Mouse (Mus musculus): Measurements from ENCODE around the gene Cbr3.
A peak's percentile ranks its signal among the peaks of the same experiment; 100 is the strongest.

Cbr3 gene

DNA sequence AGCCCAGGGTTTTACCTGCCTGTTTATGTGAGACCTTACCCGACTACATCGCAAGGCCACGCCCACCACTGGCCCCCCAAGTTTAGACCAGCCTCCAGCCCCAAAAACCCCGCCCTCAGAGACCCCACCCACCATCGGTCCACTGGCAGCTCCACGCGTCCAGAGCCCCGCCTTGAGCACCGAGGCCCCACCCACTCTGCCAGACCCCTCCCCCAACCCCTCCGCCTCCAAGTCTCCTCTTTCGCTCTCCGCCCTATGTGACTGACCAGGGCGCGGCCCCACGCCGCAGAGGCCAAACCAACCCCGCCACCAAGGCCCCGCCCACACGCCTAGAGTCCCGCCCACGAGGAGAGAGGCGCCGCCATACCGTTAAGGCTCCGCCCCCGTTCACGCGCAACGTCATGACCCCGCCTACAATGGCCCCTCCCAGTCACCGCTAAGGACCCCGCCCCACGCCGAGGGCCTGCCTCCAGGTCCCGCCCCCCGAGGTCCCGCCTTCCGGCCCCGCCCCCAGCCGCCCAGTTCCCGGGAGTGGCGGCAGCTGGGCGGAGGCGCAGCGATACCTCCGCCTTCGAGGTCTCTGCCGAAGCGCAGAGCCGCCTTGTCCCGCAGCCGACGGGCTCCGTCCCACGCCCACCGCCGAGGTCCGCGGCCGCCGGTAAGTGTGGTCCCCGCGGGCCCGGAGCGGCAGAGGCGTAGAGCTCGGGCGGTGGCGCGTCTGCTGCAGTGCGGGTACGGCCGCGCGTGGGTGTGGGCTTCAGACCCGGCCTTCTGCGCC lies 28.6 kb downstream of the Cbr3 start, which contains the start of gene Dop1b:
Gene Dop1b, plus strand, starts transcription at position 494 of the 778 bp plus-strand sequence.
- DNase-seq (ENCODE audit: low spot score): peak; percentile 99

DNA sequence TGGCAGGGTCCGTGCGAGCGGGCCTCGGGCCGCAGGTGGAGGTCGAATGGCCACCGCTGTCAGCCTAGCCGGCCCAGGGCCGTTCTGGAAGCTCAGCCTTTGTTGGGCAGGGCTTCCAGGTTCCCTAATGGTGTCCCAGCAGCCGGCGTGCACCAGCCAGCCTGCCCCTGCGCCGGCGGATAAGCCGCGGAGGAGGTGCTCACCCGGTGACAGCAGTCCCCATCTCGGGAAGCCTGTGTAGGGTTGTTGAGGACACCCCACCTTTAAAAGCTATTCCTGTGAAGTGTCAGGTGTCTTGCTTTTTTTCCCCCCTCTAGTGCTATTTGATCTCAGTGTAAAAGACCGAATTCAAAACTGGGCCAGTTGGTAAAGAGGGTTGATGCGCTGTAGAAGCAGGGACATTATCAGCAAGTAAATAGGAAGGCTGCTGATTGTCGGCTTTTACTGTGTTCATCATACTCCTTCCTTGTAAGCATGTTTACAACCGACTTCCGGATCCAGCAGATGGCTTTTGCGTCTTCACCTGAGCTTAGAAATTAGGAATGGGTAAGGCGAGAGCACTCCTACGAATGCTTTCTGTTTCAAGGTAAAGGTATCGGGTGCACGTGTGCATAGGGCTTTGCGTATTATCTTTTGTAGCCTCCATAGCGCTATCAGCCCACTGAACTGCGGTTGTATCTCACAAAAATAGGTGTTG lies 29.3 kb downstream of the Cbr3 start:
- DNase-seq (ENCODE audit: low spot score): no peak

DNA sequence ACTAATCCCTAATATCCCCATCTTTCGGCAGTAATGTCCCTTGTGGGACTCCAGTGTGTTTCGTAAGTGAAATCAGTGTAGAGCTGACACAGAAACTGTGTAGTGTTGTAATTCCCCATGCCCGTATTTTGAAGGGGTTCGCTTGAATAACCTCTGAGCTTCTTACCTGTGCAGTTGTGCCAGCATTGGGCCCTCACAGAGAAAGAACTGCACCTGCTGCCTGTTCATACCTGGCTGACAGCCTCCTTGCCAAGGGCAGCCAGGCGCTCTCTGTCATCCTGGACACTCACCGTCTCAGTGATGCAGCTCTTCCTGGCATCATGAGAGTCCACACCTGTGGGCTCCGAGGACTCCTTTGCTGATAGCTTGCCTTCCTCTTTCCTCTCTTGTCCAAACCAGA lies 30.0 kb downstream of the Cbr3 start:
- DNase-seq (ENCODE audit: low spot score): no peak

- no peak for DNase-seq (ENCODE audit: low spot score)
Observed at GRCm38 (mm10) chr16:93714426-93714825, 31.4 kb downstream of the Cbr3 start.

DNA sequence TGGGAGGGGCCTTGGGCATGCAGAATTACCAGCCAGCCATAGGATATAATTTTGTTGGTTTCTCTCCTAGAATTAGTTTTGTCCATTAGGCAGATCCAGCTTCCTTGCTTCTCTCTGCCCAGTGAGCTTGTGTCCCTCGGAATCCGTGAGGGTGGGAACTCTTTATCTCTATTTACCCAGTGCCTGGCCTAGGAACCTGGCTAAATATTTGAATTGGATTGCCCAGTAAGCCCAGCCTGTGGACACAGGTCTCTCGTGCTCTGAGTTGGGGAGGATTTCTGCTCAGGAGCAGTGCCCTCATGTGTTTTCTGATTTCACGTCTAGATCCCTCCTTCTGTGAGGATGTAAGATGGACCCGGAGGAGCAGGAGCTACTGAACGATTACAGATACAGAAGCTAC lies 32.8 kb downstream of the Cbr3 start:
- DNase-seq (ENCODE audit: low spot score): no peak

GRCm38 (mm10) chr16:93717299-93717703 lies 34.3 kb downstream of the Cbr3 start:
- DNase-seq (ENCODE audit: low spot score): no peak

DNA sequence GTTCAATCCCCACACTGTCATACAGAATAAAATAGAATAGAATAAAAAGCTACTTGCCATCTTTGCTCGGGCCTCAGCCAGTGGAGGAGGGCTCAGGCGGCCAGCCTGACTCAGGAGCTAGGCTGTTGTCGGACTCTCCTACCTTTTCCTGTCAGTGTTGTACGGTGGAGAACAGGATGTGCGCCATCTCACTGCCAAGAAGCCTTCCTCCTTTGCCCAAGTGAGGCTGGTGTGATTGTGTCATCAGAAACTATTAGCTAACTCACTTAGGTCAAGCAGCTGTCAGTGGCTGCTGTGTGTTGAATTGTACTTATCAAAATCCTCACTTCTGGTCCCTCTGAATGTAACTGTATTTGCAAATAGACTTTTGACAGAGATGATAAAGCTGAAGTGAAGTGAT lies 38.8 kb downstream of the Cbr3 start:
- DNase-seq (ENCODE audit: low spot score): no peak

GRCm38 (mm10) chr16:93722476-93722875 lies 39.5 kb downstream of the Cbr3 start:
- no peak for DNase-seq (ENCODE audit: low spot score)

DNA sequence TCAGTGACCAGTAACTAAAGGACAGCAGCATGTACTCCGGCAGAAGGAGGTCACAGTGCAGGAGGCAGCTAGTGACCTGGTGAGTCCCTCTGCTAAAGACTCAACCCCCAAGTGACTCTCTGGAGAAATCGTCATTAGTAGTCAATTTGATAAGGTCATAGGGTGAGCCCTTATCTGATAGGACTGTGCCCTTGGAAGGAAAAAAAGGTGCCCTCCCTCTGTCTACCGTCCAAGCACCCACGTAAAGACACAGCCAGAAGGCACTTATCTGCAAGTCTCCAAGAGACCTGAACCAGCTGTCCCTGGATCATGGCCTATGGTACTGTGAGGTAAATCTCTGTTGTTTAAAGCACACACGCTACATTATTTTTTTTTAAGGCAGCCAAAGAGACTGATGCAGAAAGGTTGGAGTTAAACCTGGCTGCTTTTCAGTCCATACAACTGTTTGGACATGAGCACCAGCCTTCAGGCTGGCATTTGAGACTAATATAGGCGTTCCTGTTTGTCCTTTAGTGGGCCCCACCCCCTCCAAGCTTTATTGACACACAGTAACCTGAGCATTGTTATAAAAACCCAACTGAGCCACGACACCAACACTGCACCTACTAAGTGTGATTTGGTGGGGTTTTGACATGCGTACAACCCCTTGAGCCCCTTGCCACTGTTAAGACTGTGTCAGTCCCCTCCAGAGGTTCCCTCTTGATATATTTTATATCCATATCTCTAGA lies 42.6 kb downstream of the Cbr3 start:
- no peak for DNase-seq (ENCODE audit: low spot score)

GRCm38 (mm10) chr16:93726186-93726585 lies 43.2 kb downstream of the Cbr3 start:
- no peak for DNase-seq (ENCODE audit: low spot score)

DNA sequence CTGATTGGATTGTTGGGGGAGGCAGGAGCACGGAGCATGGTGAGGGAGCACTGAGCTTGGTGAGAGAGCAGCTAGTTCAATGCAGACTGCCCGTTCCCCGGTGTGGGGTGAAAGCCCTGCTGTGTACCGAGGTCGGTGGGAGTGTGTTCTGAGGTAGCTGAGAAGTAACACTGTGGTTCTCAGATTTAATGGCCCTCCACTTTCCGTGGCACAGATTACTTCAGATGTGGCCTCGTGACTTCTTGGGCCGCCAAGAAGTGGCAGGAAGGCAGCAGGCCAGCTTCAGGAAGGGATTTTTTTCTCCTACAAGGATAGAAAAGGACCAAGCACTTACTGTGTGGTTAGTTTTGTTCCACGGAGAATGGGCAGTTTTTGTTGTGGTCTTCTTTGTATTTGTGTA lies 45.7 kb downstream of the Cbr3 start:
- DNase-seq (ENCODE audit: low spot score): no peak

GRCm38 (mm10) chr16:93729801-93730721 lies 47.0 kb downstream of the Cbr3 start:
- no peak for DNase-seq (ENCODE audit: low spot score)

- no peak for DNase-seq (ENCODE audit: low spot score)
Observed at GRCm38 (mm10) chr16:93731310-93731709, 48.3 kb downstream of the Cbr3 start.

DNA sequence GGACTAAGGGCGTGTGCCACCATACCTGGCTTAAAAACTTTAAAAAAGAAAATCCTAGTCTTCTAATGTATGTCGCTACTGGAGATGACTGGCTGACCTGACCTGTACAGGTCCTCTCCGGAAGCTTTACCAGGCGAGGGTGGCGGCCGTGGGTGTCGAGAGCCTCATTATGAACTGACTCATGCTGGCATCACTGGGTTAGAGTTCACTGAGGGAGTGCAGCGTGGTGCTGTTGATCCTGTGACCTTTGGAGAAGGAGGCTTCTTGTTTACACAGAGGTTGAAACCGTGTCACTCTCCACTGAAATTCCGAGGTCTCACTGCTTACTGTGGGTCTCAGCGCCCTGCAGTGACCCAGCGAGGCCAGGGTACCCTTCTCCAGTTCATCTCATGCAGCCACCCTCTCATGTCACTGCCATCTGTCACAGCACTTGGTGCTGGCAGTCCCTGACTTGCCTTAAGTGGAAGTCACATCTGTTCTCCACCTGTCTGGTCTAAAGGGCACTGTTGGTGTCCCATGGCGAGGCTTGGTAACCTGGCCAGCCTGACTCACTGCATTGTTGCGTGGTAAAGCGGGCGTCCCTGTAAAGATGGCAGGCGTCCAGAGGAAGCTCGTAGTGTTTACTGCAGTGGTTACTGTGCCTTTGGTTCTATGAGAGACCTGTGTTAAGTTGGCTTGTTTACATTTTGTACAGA lies 50.0 kb downstream of the Cbr3 start:
- no peak for DNase-seq (ENCODE audit: low spot score)

- no peak for DNase-seq (ENCODE audit: low spot score)
Observed at GRCm38 (mm10) chr16:93739251-93739650, 56.2 kb downstream of the Cbr3 start.
